Mouse (Mus musculus): ENCODE data around the gene Rab31.

DNA sequence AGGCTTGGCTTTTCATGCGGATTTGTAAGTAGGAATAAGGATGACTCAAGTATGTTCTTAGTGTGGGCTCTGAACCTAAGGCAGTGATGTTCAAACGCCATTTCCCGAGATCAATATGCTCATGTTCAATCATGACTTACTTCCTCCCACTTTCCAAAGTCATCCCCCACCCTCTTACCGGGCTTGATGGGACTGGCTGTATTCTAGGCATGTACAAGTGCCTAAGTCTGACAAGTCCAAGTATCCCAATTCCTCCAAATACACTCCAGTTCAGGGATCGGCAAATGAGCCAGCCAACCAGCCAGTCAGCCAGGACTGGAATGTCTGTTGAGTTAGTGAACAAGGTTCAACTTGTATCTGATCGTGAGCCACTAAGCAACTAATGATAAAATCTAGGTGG lies 146.3 kb downstream of the Rab31 start:
- no peak for TF ChIP-seq CTCF (IDR thresholded peaks at IDR 0.05; ENCODE audit: low read depth)
- TF ChIP-seq EP300 (IDR thresholded peaks at IDR 0.05; ENCODE audit: low read depth), result no peak
